Mouse (Mus musculus): ENCODE results near the gene Osbpl2.

Osbpl2 gene

DNA sequence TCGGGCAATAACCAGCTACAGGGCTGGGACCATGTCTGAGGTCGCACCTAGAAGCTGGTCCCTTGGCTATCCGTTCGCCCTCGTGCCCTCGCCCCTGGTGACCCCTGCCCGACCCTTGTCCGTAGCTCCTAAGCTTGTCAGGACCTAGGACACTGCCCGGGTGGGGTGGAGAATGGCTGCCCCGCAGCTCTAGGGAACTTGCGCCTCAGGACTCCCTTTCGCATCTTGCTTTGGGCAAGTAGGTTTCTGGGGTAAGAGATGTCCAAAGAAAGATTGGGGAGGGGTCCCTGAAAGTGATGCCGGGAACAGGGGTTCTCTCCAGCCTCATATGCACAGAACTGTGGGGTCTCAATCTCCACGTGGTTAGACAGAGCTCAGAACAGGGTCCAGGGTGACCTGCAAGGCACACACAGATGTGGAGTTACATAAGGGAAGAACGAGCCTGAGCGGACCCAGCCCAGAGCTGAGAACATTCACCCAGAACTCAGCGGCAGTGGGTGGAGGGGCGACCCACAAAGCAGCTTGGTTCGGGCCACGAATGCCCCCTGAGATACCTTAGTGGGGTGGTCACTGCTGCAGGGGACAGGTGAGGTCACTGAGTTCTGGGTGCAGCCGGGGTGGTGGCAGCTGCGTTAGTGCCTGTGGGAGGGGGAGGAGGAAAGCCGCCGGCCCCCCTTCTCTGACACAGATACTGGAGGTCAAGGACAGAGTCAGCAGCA lies 14.3 kb upstream of the Osbpl2 start:
- no peak for DNase-seq (ENCODE audit: low spot score)

GRCm38 (mm10) chr2:180105441-180106190 lies 13.5 kb upstream of the Osbpl2 start:
- no peak for DNase-seq (ENCODE audit: low spot score)

GRCm38 (mm10) chr2:180107081-180107480 lies 12.0 kb upstream of the Osbpl2 start:
- no peak for DNase-seq (ENCODE audit: low spot score)

DNA sequence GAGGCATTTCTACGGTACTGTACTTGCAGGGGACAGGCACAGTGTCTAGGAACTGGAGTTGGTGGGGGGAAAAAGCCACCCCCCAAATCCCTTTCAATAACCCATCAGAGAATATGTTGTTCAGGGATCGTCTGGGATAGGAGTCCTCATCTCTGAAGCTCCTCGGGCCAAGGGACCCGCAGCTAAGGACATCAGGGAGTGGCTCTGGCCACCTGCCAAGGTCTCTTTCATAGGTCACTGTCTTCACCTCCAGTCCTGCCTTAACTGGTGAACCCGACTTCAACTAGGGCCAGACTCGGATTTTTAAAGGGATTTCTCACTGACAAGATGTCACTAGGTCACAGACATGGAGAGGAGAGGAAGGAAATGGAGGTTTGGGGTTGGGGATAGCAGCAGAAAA lies 10.8 kb upstream of the Osbpl2 start:
- no peak for DNase-seq (ENCODE audit: low spot score)

- DNase-seq (ENCODE audit: low spot score): no peak
Measured at GRCm38 (mm10) chr2:180113909-180114890, 4.9 kb upstream of the Osbpl2 start.

DNA sequence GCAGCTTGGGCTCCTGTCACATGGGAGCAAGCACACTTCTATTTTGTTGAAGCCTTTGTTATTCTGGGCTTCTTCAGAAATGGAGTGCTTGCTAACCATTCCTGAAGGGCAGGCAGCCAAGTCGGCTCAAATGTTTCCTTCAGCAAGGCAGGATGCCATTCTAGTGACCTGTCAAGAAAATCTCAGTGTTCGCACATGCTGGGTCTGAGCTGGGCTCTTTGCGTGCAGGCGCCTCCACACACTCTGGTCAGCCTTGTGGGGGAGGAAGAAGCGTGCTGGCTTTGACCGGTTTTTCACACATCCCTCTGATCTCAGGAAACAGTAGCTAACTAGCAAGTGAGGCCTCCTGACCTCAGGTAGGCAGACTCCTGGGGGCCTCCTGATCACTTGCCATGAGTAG lies 3.8 kb upstream of the Osbpl2 start:
- DNase-seq (ENCODE audit: low spot score): peak; percentile 15

GRCm38 (mm10) chr2:180116081-180116493 lies 3.0 kb upstream of the Osbpl2 start:
- DNase-seq (ENCODE audit: low spot score): no peak

DNA sequence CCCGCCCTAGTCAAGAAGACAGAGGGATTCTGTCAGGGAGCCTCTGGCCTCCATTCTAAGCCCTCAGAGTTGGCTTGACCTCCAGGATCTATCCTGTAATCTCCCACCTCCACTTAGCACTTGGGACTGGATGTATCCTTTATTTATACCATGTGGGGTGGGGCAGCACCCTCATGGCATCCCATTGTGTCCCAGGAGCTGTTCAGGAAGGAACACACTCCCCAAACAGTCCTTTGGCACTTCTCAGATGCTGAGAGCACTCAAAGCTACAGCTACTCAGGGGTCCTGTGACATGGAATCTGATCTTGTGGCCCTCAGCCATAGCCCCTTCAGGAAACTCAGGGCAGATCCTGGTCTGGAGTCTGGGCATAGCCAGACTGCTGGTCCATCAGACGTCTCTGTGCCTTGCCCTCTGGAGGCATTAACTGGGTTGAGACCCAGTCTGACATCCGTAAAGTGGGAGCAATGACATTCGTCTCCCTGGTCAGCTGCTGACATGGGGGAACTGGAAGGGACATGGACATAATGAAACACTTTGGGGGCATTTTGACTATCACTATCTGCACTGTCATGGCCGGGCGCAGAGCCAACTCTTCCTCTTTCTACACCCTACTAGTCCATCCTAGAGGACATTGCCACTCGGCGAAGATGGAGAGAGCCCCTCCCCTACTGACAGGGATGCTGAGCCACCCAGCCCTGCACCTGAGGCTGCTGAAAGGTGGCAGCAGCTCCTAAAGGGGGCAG lies 2.2 kb upstream of the Osbpl2 start:
- no peak for DNase-seq (ENCODE audit: low spot score)

DNA sequence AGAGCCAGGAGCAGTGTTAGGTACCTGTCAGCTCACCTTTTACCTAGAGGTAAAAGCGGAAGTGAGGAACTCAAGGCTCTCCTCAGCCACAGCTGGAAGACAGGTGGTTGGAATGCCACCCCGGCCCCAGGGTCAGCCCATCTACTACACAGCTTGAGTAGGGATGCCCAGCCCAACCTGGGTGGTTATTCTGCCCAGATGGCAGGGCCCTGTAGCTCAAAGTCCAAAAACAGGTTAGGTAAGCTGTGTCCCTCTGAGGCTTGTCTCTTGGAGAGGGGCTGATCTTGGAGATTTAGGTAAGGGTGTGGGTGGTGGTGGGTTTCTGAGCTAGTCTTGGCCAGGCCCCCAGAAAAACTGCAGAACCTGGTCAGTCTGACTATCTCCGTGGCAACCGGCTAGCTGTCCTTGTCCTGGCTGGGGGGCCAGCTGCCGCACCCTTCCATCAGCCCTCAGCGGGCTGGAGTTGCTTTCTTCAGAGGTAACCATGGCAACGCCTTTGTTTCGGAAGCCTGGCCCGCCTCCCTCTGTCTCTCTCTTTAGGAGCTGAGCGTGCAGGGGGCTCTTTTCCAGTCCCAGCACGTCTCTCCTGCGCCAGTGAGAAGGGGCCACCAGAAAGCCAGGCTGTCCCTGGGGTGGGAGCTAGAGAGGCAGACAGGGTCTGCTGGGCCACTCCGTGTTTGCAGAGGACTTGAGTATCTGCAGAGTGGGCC lies 1.5 kb upstream of the Osbpl2 start:
- DNase-seq (ENCODE audit: low spot score): peak; percentile 17

- no peak for DNase-seq (ENCODE audit: low spot score)
Measured at GRCm38 (mm10) chr2:180119439-180120291, 559 bp downstream of the Osbpl2 start.

- DNase-seq (ENCODE audit: low spot score): no peak
Measured at GRCm38 (mm10) chr2:180120292-180120761, 1.2 kb downstream of the Osbpl2 start.

GRCm38 (mm10) chr2:180124192-180124591 lies 5.1 kb downstream of the Osbpl2 start:
- DNase-seq (ENCODE audit: low spot score): no peak

- DNase-seq (ENCODE audit: low spot score): peak; percentile 67
Measured at GRCm38 (mm10) chr2:180126195-180126594, 7.1 kb downstream of the Osbpl2 start.

GRCm38 (mm10) chr2:180127675-180128074 lies 8.6 kb downstream of the Osbpl2 start:
- no peak for DNase-seq (ENCODE audit: low spot score)

- DNase-seq (ENCODE audit: low spot score): no peak
Measured at GRCm38 (mm10) chr2:180133231-180133630, 14.1 kb downstream of the Osbpl2 start.

- DNase-seq (ENCODE audit: low spot score): no peak
Measured at GRCm38 (mm10) chr2:180133911-180134310, 14.8 kb downstream of the Osbpl2 start.

GRCm38 (mm10) chr2:180135414-180135813 lies 16.3 kb downstream of the Osbpl2 start:
- no peak for DNase-seq (ENCODE audit: low spot score)

- DNase-seq (ENCODE audit: low spot score): no peak
Measured at GRCm38 (mm10) chr2:180146091-180146490, 27.0 kb downstream of the Osbpl2 start.

DNA sequence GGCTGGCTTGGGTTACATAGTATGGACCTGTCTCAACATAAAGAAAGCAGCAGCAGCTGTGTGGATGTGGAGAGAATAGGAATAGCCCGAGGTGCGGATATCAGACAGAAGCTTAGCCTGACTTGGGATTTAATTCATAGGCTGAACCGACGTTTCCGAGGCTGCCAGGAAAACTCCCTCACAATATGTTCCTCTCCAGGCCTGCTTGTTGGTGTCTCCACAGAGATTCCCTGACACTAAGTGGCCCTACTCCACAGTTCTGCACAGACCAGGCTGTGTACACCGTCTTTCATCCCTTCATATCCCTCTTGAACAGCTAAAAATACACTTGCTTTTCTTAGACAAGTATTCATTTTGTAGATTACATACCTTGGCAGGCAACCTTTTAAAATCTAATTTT lies 28.3 kb downstream of the Osbpl2 start:
- DNase-seq (ENCODE audit: low spot score): no peak

DNA sequence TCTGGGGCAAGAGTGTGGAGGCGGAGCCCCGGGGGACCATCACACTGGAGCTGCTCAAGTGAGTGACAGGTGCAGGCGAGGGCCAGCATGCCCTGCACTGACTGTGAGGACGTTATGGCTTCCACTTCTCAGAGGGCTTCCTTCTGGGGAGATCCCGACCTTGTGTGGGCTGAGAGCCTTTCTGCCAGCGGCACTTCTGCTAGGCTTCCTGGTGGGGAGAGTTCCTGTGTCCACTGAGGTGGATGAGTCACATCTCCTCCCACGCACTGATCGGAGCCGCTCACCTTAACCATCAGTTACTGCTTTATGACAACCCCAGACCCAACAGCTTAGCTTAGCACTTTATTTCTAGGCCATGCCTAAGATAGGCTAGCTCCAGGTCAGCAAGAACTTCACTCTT lies 29.4 kb downstream of the Osbpl2 start:
- no peak for DNase-seq (ENCODE audit: low spot score)

All from ovary, adult 18-20 months (tissue).